Mouse (Mus musculus): ENCODE data around the gene Tln2.

Tln2 gene

DNA sequence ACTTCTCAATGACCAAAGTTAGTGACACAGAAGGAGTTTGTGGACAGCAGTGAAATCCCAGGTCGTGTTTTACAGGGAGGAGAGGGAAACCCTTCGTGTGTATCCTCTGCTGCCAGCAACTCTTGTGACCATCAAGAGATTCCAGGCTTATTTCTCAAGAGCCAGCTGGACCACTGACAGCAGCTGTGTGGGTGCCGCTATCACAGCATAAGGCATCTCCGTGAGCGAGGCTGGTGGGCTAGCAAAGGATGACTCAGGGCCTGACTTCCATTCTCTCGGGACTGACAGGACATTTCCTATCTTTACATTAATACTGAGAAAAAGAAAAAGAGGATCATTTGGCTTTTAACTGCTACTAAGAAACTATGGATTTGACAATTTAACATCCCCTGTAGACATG lies 283.1 kb downstream of the Tln2 start:
- DNase-seq (ENCODE audit: low spot score in 2 of 2) = no peak

DNA sequence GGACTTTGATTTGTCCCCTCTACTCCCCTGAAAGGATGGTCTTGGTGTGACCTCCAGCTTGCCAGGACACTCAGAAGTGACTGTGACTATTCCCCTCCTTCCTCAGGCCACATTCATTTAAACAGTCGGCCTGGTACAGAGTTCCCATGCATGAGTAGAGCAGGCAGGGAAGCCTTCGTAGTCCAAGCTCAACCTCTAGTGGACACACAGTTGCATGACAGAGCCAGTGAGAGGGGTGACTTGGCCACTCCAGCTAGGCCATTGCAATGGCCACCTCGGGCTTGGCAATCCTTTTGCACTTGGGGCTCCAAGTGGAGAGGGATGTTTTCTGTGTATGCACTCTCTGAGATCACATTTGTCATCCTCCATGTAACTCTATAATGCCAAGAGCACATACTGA lies 285.2 kb downstream of the Tln2 start:
- no peak for DNase-seq (ENCODE audit: low spot score in 2 of 2)

DNA sequence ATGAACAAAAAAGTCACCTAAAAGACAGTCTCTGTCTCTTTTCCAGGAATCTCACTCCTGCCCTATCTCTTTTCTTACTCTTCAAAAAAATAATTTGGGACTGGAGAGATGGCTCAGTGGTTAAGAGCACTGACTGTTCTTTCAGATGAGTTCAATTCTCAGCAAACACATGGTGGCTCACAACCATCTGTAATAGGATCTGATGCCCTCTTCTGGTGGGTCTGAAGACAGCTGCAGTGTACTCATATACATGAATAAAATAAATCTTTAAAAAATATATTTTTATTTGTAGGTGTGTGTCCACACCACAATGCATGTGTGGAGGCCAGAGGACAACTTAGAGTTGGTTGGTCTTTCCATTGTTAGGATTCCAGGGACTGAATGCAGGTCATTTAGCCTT lies 286.1 kb downstream of the Tln2 start:
- no peak for DNase-seq (ENCODE audit: low spot score in 2 of 2)

DNA sequence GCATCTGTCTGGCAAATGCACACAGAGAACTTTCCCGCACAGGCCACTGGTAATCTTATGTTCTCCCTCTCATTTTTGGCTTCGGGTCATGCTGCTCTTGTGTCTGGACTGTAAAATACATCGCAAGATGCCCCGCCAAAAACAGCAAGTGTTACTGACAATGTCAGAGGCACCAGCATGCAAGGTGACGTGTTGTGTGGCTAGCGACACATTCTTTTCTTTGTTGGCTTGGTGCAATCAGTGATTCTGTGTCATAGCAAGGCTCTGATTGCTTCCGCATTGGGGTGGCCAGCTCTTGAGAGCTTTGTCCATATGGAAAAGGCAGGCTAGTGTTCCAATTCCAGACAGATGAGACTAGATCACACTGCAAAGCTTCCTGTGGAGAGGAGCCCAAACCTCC lies 288.8 kb downstream of the Tln2 start:
- no peak for DNase-seq (ENCODE audit: low spot score in 2 of 2)

DNA sequence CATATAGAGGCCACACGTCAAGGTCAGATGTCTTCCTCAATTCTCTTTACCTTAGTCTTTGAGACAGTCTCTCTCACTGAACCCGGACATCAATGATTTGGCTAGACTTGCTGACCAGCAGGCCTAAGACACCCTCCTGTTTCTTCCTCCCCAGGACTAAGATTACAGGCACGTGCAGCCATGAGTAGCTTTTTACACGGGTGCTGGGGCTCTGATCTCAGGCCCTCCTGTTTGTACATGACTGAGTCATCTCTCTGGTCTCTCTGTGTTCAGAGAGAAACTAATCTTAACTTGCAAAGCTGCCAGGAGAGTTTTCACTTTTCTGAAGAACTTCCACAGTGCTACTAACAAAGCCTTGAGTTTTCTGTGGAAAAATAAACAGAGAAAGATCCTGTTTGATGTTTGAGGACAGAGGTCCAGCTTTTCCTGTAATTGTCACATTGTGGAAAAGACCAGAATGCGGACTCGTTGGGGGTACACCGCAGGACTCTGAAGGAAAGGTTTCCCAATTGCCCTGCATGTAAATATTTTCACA lies 289.4 kb downstream of the Tln2 start:
- no peak for DNase-seq (ENCODE audit: low spot score in 2 of 2)

DNA sequence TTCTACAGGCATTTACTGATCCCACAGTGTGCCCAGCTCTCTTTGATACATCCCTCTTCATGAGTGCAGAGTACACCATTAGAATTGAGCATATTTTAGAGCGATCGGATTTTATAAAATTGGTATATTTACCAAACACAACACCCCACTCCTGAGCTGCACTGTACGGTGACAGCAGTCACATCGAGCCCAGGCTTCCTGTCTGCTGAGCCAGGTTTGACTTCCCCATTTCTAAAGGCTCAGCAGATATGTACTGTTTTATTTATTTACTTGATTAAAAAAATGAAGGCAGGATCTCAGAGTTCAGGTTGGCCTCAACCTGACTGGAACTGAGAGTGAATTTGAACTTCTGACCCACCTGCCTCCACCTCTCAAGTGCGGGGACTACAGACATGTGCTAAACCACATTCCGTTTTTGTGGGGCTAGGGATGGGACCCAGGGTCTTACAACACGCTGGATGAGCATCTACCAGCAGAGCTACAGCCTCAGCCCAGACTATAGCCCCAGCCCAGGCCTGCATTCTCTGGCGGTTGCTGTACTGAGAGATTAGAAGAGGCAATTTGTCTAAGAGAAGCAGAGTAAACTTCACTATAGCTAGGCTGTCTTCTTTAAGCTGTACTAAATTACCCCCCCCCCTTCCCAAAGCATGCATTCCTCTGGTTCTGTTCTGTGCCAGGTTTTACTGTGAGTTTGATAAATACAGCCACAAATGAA lies 292.1 kb downstream of the Tln2 start:
- DNase-seq (ENCODE audit: low spot score in 2 of 2) = no peak

DNA sequence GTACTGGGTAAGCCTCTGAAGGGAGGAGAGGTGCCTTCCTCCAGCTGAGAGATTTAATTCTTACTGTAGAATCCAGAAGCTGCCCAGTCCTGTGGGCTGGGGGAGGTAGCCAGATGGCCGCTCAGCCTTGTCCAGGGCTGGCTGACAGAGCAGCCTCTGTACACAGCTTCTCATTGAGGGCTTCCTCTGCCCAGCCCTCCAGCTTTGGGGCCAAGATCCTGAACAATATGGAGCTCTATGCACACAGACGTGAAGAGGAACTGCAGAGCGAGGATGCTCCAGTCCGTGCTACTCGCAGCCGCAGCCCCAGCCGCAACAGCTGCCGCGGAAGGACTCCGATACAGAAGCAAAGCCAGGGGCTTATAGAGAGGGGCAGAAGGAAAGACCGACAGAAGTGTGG lies 294.0 kb downstream of the Tln2 start:
- DNase-seq (ENCODE audit: low spot score in 2 of 2) = peak; percentile 34 to 62

DNA sequence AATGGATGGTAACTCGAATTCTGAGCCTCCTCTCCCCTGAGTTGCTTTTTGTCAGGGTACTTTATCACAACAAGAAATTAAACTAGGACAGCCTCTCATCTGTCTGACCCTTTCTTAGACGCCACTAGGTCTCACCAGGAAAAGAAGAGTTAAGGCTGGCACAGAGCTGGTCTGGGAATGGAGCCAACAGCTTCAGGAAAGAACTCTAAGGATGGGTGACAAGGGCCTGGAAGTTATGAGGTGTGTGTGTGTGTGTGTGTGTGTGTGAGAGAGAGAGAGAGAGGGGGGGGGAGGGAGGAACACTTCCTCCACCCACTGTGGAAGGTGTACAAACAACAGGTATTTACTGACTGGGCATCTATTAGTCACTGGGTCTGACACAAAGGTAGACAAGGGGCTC lies 294.6 kb downstream of the Tln2 start:
- DNase-seq (ENCODE audit: low spot score in 2 of 2) = no peak

DNA sequence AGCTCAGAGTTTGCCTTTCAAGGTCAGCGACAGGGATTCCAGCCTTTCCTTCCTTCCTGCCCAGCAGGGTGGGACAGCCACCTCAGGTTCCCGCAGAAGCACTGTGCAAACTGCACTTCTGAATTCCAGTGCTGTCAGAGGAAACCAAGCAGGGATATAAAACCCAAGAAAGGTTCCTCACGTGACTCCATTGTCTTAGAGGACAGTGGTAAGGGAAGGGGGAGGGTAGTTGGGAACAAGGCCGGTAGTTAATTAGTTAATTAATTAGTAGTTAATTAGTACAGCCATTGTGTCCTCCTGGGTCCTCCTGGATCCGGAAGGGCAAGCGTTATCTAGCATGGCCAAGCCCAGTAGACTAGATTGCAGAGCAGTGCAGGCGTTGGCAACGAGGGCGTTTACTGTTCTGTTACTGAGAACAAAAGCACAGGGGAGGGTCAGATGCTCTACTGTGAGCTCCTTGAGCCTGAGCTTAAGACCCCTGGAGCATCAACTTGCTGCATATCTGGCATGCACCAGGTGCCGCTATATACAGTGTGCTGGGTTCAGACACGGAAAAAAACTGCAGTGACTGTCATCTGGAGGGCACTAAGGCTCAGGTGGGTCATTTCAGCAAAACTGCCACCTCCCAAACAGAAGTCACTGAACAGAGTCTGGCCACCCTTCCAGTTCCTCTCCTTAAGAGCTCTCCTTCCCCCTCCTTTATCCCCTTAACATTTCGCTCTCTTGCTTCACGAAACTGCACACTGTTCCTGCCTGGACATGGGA lies 298.5 kb downstream of the Tln2 start:
- no peak for DNase-seq (ENCODE audit: low spot score in 2 of 2)

DNA sequence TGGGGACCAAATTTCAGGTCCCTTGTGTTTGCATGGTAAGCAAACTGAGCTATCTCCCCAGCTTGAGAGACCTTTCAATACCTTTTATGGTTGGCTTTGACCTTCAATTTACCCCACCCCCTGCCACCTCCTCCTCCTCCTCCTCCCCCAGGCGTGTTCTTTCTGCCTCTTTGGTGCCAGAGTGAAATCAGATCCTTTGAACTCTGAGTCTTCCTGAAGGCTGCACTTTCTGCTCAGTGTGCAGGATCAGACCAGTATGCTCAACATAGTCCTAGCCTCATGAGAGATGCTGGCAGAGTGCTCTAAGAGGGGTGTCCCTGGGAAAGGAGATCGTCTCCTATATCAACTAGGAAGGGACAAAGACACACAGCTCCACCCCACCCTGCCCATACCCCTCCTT lies 309.4 kb downstream of the Tln2 start:
- DNase-seq (ENCODE audit: low spot score in 2 of 2) = no peak

DNA sequence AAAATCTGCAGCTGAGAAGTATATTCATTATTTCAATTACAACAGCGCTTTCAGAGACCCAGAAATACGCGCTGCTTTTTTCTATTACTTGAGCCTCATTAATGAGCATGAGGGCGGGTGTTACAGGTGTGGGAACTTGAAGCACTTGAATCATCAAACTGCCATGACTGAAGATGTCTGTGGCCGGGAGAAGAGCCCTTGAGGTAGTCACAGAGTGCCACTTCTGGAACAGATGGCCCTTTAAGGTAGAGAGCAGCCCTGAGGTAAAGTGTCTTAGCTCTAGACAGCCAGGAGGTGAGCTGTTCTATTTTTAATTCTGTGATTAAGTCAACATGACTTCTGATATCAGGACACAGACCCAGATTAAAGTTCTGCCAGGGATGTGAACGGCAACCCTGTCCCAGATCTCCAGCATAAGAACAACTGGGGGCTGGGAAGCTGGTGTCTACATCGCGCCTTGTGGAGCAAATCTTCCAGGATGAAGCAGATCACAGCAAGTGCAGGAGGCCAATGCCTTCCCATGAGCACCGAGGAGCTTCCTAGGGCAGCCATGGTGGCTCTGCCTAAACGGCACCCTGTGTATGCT lies 312.0 kb downstream of the Tln2 start:
- DNase-seq (ENCODE audit: low spot score in 2 of 2) = no peak

DNA sequence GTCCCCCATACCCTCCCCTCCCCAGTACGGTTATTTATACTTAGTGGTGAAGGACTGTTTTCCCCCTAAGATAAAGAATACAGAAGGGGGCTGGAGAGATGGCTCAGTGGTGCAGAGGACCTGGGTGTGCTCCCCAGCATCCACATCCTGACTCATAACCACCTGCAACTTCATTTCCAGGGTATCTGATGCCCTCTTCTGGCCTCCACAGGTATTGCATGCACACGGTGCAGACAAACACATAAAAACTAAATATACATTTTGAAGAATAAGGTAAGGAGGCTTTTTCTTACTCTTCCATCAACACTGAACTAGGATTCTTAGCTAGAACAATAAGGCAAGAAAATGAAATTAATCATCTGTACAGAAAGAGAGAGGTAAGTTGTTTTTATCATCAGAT lies 314.2 kb downstream of the Tln2 start:
- no peak for DNase-seq (ENCODE audit: low spot score in 2 of 2)

DNA sequence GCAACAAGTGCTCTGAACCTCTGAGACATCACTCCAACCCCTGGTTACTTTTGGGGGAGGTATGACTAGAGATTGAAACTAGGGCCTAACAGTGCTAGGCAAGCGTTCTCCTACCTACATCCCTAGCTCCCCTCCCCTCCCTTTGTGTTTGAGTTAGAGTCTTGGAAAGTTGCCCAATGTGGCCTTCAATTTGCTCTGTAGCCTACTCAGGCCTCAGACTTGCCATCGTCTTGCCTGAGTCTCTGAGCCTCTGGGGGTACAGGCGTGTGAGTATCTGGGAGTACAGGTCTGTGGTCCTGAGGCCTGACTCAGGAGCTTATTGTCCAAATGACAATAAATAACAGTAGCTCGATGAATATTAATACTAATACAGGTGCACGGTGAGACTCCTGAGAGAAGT lies 317.8 kb downstream of the Tln2 start:
- DNase-seq (ENCODE audit: low spot score in 2 of 2) = no peak

DNA sequence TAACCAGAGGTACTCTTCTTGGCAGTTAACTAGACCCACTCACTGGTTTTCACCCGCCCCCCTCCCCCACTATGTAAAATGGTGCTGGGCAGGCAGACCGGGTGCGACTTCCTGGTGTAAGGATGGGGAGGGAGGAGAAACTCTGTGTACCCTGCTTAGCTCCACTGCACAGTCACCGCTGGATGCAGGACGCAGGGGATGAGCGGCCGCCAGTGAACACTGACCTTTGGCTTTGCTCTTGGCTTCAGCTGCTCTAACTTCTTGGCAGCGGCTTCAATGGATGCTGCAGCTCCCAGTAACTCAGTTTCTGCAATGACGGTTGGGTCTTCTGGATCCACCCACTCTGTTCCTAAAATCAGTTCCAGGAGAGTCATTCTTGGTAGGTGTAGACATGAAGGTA lies 319.0 kb downstream of the Tln2 start:
- DNase-seq (ENCODE audit: low spot score in 2 of 2) = no peak

DNA sequence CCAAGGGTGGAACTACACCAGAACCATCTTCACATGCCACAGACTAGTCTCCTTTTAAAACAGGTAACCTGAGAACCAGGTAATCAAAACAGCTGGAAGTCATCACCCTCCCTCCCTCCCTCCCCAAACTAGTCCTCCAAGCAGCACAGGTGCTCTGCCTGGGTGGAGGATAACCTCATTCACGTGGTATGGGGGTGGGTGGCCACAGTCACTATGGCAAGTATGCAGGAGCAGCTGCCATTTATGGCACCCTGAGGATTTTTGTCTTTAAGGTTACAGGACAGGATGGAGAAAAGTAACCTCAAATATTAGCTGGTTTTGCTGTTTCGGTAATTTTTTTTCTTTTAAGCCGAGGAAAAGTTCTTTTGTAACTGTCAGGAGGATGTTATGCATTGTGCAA lies 322.5 kb downstream of the Tln2 start:
- no peak for DNase-seq (ENCODE audit: low spot score in 2 of 2)

DNA sequence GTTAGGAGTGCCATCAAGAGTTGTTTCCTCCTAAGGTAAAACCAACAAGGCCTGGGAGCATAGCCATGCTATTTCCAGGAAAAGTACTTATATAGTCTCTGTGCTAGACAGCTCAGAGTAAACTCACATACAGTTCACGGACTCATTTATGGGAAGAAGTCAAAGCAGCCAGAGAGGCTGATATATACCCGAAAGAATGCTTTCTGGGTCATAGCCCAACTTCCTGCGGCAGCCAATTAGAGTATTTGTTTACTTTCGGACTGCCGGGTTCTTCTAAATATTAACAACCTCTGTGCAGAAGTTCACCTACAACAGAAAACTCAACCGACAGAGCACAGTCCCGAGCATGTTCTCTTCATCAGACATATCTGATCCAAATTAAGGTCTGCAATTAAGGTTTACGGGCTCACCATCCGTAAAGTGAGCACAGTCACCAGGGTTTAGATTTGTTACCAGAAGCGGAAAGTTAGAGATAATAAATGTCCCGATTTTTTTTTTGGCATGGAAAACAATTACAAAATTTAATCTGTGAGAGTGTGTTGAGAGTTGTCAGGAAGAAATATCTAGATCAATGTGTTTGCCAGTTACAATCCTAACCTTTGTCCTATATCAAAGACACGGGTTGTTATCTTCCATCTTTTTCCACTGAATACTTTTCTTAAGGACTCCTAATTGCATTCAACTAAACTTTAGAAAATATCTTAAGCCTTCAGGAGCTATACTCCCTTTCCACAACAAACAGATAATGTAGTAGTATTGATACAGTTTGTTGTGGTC lies 323.9 kb downstream of the Tln2 start:
- DNase-seq (ENCODE audit: low spot score in 2 of 2) = no peak

DNA sequence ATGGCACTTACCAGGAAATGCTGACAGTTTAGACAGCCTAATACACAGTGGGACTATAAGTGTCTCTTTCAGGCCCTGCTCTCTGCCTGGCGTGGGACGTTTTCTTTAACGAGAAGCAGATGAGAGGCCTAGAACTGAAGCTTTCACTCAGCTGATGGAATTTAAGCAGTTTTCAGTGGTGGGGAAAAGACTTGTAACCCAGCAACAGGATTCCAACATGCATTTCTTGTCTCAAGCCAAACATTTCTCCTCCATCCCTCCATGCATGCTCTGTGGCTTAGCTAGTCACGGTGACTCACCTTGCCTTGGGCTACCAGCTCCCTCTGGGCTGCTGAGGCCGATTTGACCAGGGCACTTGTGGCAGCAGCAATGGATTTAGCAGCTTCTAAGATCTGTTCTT lies 330.5 kb downstream of the Tln2 start:
- no peak for DNase-seq (ENCODE audit: low spot score in 2 of 2)

DNA sequence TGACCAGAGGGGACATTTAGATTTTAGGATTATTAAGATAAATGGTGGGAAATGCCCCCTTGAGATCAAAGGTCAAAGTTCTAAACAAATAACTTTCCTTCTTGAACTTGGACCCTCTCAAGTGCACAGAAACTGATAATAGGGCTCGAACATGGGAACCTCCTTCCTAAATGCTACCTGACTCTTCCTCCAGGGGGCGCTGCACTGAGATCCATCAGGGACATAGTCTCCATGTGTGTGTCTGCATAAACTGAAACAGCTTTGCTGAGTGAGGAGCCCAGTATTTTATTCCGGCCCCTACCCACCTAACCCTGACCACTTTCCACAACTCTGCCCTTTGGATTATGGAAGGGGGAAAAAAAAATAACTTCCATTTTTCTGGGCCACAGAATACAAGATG lies 339.1 kb downstream of the Tln2 start:
- DNase-seq (ENCODE audit: low spot score in 2 of 2) = no peak

DNA sequence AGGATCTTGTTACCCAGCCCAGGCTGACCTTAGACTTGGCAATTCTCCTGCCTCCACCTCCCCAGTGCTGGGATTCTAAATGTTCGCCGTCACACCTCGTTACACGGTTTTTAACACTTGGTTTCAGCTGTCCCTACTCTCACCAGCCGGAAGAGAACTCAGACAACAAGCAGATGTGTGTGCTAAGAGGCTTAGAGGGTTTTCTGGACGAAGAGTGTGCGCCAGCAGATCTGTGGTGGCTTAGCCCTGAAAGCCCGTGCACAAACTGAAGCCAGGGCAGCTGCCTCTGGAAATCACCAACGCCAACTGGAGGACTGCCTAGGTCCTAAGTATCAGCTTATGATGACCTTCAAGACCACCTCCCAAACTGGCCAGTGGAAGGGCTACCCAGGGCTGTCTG lies 341.5 kb downstream of the Tln2 start:
- no peak for DNase-seq (ENCODE audit: low spot score in 2 of 2)

DNA sequence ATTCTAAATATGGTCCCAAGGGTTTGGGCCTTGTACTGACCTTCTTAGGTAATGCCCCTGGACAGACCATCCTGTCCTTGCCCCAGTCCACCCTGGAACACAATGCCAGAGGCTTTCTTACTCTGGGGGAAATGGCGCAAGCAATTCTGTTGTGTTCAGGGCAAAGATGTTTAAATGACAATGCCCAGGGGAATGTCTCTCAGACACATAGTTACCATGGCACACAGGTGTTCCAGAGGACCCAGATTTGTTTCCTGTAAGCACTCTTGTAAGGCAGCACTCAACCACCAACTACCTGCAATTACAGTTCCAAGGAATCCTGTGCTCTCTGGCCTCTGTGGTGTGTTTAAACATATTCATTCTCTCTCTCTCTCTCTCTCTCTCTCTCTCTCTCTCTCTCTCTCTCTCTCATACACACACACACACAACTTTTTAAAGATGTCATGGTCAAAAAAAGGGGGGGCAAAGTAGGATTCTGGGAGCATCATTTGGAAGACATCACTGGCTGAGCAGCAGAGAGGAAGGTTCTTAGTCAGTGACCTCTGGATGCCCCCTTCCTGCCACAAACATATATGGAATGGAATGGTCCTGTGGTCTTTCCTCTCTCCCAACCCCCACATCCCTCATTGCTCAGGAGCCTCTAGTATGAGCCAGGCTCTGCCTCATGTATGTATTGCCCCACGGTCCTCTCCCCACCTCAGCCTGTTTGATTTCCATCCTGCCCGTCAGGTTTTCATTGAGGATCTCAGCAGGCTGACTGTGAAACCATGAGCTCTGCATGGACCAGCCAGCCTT lies 345.1 kb downstream of the Tln2 start:
- no peak for DNase-seq (ENCODE audit: low spot score in 2 of 2)

DNA sequence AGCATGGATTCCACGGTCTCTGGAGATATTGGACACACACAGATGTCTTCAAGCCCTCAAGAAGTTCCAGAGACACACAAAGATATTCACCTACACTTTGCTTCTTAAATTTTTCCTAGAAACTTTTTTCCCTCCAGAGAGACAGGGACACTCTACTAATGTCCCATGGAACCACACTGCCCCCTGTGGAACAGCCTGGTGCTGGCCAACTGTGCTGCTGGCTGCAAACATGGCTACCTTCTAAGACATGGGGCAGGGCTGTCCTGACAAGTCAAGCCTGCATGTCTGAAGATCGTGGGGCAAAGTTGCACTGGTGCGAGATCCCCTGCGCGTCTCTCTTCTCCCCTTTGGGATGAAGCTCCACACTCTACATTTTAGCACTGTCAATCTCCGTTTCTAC lies 346.2 kb downstream of the Tln2 start:
- peak; percentile 32 to 65 for DNase-seq (ENCODE audit: low spot score in 2 of 2)
